In genomic region chr7:80889841-80890241, GRCm38 (mm10) we compare ENCODE assay signal across 8 mouse cellular contexts. TPM values are rescaled to one million over a fixed set of nuclear protein-coding genes. Genes with fewer than 3 reads are reported as not detected.
DNase-seq lines count a peak whose midpoint lies in the region; ATAC-seq lines count a peak whose summit lies in the region.

No protein-coding gene starts in this region.

- peaks cover 29% of the 10 kb centered on the region for H3K36me3 ChIP-seq in liver, embryonic 11.5 days (ENCODE audit: control insufficient read depth, insufficient read depth, low read length)
- peaks cover 64% of the 10 kb centered on the region for H3K36me3 ChIP-seq in embryonic facial prominence, embryonic 10.5 days (replicated peaks)
- peaks cover 48% of the 10 kb centered on the region for H3K36me3 ChIP-seq in intestine, embryonic 14.5 days (ENCODE audit: control insufficient read depth, insufficient read depth, low read length)
- H3K36me3 ChIP-seq in neural tube, embryonic 15.5 days: peaks cover 37% of the 10 kb centered on the region

- 67% methylated on average over 13 of the region's 13 CpGs for WGBS in liver, embryonic 11.5 days
- 74% methylated on average over 13 of the region's 13 CpGs for WGBS in embryonic facial prominence, embryonic 10.5 days
- 73% methylated on average over 13 of the region's 13 CpGs for WGBS in intestine, embryonic 14.5 days
- 77% methylated on average over 13 of the region's 13 CpGs for WGBS in neural tube, embryonic 15.5 days

- no peak overlapping the region for H3K4me2 ChIP-seq in liver, embryonic 11.5 days
- H3K4me2 ChIP-seq in intestine, embryonic 14.5 days (ENCODE audit: low read length): no peak overlapping the region
- no peak overlapping the region for H3K4me2 ChIP-seq in neural tube, embryonic 15.5 days

- no peak overlapping the region for H3K27ac ChIP-seq in liver, embryonic 11.5 days (ENCODE audit: low read depth, low read length)
- peak overlapping the region; percentile 71 for H3K27ac ChIP-seq in embryonic facial prominence, embryonic 10.5 days (replicated peaks)
- H3K27ac ChIP-seq in intestine, embryonic 14.5 days (ENCODE audit: low read depth): peak overlapping the region; percentile 43; the same call in 1 of the 2 replicates
- H3K27ac ChIP-seq in neural tube, embryonic 15.5 days (replicated peaks): peak overlapping the region; percentile 58; the same call in 1 of the 2 replicates

- H3K4me1 ChIP-seq in liver, embryonic 11.5 days (replicated peaks; ENCODE audit: control insufficient read depth, insufficient read depth, low read length): peaks cover 12% of the 10 kb centered on the region; the same call in 1 of the 2 replicates
- H3K4me1 ChIP-seq in embryonic facial prominence, embryonic 10.5 days: peaks cover 17% of the 10 kb centered on the region
- peaks cover 7% of the 10 kb centered on the region; the same call in 1 of the 2 replicates for H3K4me1 ChIP-seq in intestine, embryonic 14.5 days (replicated peaks; ENCODE audit: control insufficient read depth, insufficient read depth, low read length)
- H3K4me1 ChIP-seq in neural tube, embryonic 15.5 days: peaks cover 12% of the 10 kb centered on the region

- no peaks in the 10 kb centered on the region for H3K9me3 ChIP-seq in liver, embryonic 11.5 days (ENCODE audit: control insufficient read depth, low read length)
- no peaks in the 10 kb centered on the region for H3K9me3 ChIP-seq in embryonic facial prominence, embryonic 10.5 days
- no peaks in the 10 kb centered on the region for H3K9me3 ChIP-seq in intestine, embryonic 14.5 days (ENCODE audit: control insufficient read depth, low read length)
- no peaks in the 10 kb centered on the region for H3K9me3 ChIP-seq in neural tube, embryonic 15.5 days (replicated peaks)

- no peak overlapping the region for H3K4me3 ChIP-seq in liver, embryonic 11.5 days (ENCODE audit: low read depth, low read length)
- no peak overlapping the region for H3K4me3 ChIP-seq in embryonic facial prominence, embryonic 10.5 days
- H3K4me3 ChIP-seq in intestine, embryonic 14.5 days (ENCODE audit: low read depth, low read length): no peak overlapping the region
- H3K4me3 ChIP-seq in neural tube, embryonic 15.5 days (replicated peaks): no peak overlapping the region

- H3K27me3 ChIP-seq in liver, embryonic 11.5 days (replicated peaks; ENCODE audit: control insufficient read depth, insufficient read depth, low read length): no peaks in the 10 kb centered on the region
- no peaks in the 10 kb centered on the region for H3K27me3 ChIP-seq in embryonic facial prominence, embryonic 10.5 days (replicated peaks; ENCODE audit: low read depth, poor library complexity, severe bottlenecking)
- H3K27me3 ChIP-seq in intestine, embryonic 14.5 days (replicated peaks; ENCODE audit: control insufficient read depth, insufficient read depth, low read length): no peaks in the 10 kb centered on the region
- H3K27me3 ChIP-seq in neural tube, embryonic 15.5 days (replicated peaks): no peaks in the 10 kb centered on the region

- ATAC-seq in liver, embryonic 11.5 days (replicated peaks; ENCODE audit: low FRiP score): no peak
- no peak for ATAC-seq in intestine, embryonic 14.5 days (replicated peaks; ENCODE audit: low FRiP score, low TSS enrichment, low read depth)
- no peak for ATAC-seq in neural tube, embryonic 15.5 days (ENCODE audit: low FRiP score)

- H3K9ac ChIP-seq in liver, embryonic 11.5 days (ENCODE audit: low read depth, low read length): peak overlapping the region; percentile 28; the same call in 1 of the 2 replicates
- no peak overlapping the region for H3K9ac ChIP-seq in intestine, embryonic 14.5 days (ENCODE audit: low read length)
- no peak overlapping the region for H3K9ac ChIP-seq in neural tube, embryonic 15.5 days (replicated peaks)

- no peak for DNase-seq in liver, embryonic 11.5 days (ENCODE audit: low spot score)
- DNase-seq in liver: no peak
- no peak for DNase-seq in embryonic facial prominence, embryonic 10.5 days (ENCODE audit: low spot score)
- no peak for DNase-seq in intestine, embryonic 14.5 days (ENCODE audit: low spot score)
- DNase-seq in cerebellum, adult 11 months: no peak
- no peak for DNase-seq in cerebellum, adult 18-20 months
- no peak for DNase-seq in gastrocnemius, adult 18-20 months (ENCODE audit: low spot score)

RNA-seq across cellular contexts. Expression of gene Wdr73, which starts 11.2 kb away (rescaled TPM):
- 42.8 and 44.0 TPM in 2 replicates for polyA plus RNA-seq in liver, embryonic 11.5 days (2014; fragmentation: Nextera tagmentation; extraction: Ambion mirVana)
- polyA plus RNA-seq in embryonic facial prominence, embryonic 10.5 days (2016; fragmentation: Nextera tagmentation; extraction: Ambion mirVana): 49.1 and 52.0 TPM in 2 replicates
- 34.4 and 37.9 TPM in 2 replicates for polyA plus RNA-seq in intestine, embryonic 14.5 days (2014; fragmentation: Nextera tagmentation; extraction: Ambion mirVana)
- 33.0 and 35.0 TPM in 2 replicates for polyA plus RNA-seq in neural tube, embryonic 15.5 days (2015; fragmentation: Nextera tagmentation; extraction: Ambion mirVana)
- total RNA-seq in gastrocnemius, adult 18-20 months (2021): 1 to 10 TPM; 3.1 to 3.3 TPM

RNA-seq across cellular contexts. Expression of gene Nmb, which starts 15.0 kb away (rescaled TPM):
- polyA plus RNA-seq in liver, embryonic 11.5 days (2014; fragmentation: Nextera tagmentation; extraction: Ambion mirVana): 2.4 and 3.4 TPM in 2 replicates
- polyA plus RNA-seq in embryonic facial prominence, embryonic 10.5 days (2016; fragmentation: Nextera tagmentation; extraction: Ambion mirVana): 7.0 and 7.4 TPM in 2 replicates
- 7.1 and 7.4 TPM in 2 replicates for polyA plus RNA-seq in intestine, embryonic 14.5 days (2014; fragmentation: Nextera tagmentation; extraction: Ambion mirVana)
- polyA plus RNA-seq in neural tube, embryonic 15.5 days (2015; fragmentation: Nextera tagmentation; extraction: Ambion mirVana): 6.4 and 7.2 TPM in 2 replicates
- 10 to 100 TPM in 1 of 2 experiments, 1 to 10 TPM in 1; 3.8 to 10.7 TPM for total RNA-seq in gastrocnemius, adult 18-20 months (2021)

RNA-seq across cellular contexts. Expression of gene Zscan2, which starts 29.1 kb away (rescaled TPM):
- 1.0 and 1.4 TPM in 2 replicates for polyA plus RNA-seq in liver, embryonic 11.5 days (2014; fragmentation: Nextera tagmentation; extraction: Ambion mirVana)
- 3.0 and 3.5 TPM in 2 replicates for polyA plus RNA-seq in embryonic facial prominence, embryonic 10.5 days (2016; fragmentation: Nextera tagmentation; extraction: Ambion mirVana)
- polyA plus RNA-seq in intestine, embryonic 14.5 days (2014; fragmentation: Nextera tagmentation; extraction: Ambion mirVana): 2.4 and 3.3 TPM in 2 replicates
- 3.3 and 3.9 TPM in 2 replicates for polyA plus RNA-seq in neural tube, embryonic 15.5 days (2015; fragmentation: Nextera tagmentation; extraction: Ambion mirVana)
- 1 to 10 TPM; 1.5 to 2.1 TPM for total RNA-seq in gastrocnemius, adult 18-20 months (2021)

RNA-seq across cellular contexts. Expression of gene Sec11a, which starts 57.7 kb away (rescaled TPM):
- polyA plus RNA-seq in liver, embryonic 11.5 days (2014; fragmentation: Nextera tagmentation; extraction: Ambion mirVana): 180 and 200 TPM in 2 replicates
- 188 and 190 TPM in 2 replicates for polyA plus RNA-seq in embryonic facial prominence, embryonic 10.5 days (2016; fragmentation: Nextera tagmentation; extraction: Ambion mirVana)
- polyA plus RNA-seq in intestine, embryonic 14.5 days (2014; fragmentation: Nextera tagmentation; extraction: Ambion mirVana): 218 and 221 TPM in 2 replicates
- polyA plus RNA-seq in neural tube, embryonic 15.5 days (2015; fragmentation: Nextera tagmentation; extraction: Ambion mirVana): 145 and 160 TPM in 2 replicates
- total RNA-seq in gastrocnemius, adult 18-20 months (2021): 10 to 100 TPM; 25.1 to 29.4 TPM
